Mouse (Mus musculus) erythroid progenitor cell, adult 5-6 weeks (primary cell): ENCODE results near the gene Zfp444. TPM values are rescaled to one million over a fixed set of nuclear protein-coding genes. Genes with fewer than 3 reads are reported as not detected.

Experiments
- ATAC-seq: replicated peaks from 2 replicates; pipeline ENCODE4 v1.8.0; 2016; ENCODE audit warnings: moderate number of reproducible peaks, mild to moderate bottlenecking, moderate TSS enrichment, inconsistent platforms; ENCODE audit not compliant: poor library complexity, low FRiP score, severe bottlenecking
- total RNA-seq, 2 experiments: library from RNA; stranded (forward) in 1 of 2; stranded (reverse) in 1 of 2; fragments of 150-400 nt in 1 of 2; fragments of 186-747, 209-891 nt in 1 of 2; gene quantifications; 2 replicates each; pipeline versions ENCODE4 v1.2.3 to v1.2.4; 2015 to 2017; ENCODE audit warnings: low replicate concordance in 2 of 2

The Zfp444 gene
- 0.42 TPM in 1 of 2 replicates, not detected in the other for total RNA-seq (2015; ENCODE audit: low replicate concordance)
- 4.2 and 11.6 TPM in 2 replicates for total RNA-seq (2017; ENCODE audit: low replicate concordance)

DNA sequence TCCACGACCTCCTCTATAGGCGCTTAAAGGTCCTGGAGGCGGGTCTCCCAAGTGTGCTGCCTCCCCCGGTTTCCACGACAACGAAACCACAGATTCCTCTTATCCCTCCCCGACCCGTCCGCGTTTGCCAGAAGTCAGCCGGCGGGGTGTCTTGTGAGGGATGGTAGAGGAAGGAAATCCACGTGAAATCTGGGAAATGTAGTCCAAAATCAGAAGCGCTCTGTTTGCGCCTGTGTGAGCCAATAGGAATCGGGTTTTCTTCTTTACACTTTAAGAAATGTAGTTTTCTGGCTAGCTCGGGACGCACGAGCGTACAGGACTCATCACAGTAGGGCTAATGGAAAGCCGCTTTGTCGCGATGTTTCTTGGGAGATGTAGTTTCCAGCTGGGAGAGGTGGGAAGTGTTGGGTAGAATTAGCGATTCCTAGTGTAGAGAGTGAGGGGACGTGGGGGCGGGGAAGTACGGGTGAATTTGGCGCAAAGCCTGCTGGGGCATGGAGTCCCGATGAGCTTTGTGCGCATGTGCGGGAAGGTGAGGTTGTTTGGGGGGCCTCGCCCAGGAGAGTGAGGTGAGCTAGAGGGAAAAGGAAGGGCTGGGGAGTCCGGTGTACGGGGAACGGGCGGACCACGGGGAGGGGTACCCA lies at the start of gene Zfp444:
TSS of gene Zfp444 (plus strand) at position 221 of the 644 bp plus-strand sequence.
- ATAC-seq: peak; percentile 89

DNA sequence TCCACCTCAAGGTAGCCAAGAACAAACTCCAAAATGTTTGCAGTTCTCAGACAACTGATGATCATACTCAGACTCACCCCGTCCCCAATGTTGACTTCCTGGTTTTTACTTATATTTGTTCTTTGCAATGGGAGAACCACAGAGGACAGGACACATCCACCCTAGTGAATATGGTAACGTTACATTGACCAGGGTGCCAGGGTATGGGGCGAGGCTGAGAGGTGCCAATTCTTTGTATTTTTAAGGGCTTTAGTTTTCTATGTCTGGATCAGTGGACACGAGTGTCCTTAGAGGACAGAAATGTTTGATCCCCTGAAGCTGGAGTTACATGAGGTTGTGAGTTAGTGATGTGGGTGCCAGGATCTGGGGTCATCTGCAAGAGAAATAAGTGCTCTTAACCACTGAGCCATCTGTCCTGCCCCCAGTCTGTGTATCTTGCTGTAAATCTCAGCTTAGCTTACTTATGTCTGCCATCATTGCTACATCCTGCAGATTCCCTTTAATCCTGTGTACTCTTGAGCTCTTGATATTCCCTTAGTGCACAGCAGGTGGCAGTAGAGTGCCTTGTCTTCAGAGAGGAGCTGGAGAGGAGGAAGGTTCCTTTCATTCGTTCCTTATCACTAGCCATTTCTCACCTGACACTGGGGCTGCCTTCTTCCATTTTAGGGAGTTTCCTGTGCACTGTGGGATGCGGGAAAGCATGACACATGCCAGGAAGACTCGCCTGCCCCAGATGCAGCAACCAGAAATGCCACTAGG lies 45.2 kb upstream of the Zfp444 start:
- ATAC-seq: peak; percentile 60; the same call in 1 of the 2 replicates

DNA sequence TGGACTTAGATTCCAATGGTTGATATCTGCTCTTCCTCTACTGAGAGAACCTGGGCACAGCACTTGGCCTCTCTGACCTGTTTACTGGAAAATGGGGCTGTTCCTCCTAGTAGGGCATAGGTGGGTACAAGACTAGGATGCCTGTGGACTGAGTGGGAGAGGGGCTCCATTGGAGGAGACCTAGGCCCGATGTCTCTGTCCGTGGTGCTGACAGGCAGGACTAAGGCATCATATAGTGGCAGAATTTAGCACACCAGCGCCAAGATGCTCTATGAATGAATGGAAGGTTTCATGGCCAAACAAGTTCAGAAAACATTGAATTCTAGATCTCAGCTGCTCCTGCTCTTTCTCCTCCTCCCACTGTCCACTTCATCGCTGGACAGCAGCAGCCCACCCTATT lies 41.7 kb upstream of the Zfp444 start:
- no peak for ATAC-seq

DNA sequence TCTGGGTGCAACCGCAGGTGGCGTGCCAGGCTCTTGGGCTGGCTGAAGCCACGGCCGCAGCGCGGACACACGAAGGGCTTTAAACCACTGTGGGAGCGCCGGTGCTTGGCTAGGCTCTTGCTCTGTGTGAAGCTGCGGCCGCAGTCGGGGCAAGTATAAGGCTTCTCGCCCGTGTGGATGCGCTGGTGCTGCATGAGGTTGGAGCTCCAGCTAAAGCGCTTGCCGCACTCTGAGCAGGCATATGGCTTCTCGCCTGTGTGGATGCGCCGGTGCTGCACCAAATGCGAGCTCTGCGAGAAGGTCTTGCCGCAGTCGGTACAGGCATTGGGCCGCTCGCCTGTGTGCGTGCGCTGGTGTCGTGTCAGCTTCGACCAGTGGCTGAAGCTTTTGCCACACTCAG lies 39.4 kb upstream of the Zfp444 start:
- ATAC-seq: no peak

DNA sequence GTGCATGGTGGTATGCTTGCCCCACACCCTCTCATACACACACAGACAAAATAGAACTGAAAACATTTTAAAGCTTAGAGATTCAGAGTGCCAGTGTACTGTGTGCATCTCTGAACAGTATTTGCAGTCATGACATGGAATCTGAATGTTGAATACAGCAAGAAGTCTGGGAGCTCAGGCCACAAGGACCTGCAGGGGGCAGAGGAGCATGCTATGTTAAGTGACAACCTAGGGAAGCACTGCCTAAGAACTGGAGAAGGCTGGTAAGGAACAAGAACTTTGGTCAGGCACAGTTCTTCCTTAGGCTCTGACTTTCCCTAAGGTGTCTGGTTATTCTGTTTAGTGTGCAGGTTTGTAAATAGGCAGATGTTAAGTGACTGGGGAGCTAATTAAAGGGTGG lies 35.5 kb upstream of the Zfp444 start:
- ATAC-seq: no peak

DNA sequence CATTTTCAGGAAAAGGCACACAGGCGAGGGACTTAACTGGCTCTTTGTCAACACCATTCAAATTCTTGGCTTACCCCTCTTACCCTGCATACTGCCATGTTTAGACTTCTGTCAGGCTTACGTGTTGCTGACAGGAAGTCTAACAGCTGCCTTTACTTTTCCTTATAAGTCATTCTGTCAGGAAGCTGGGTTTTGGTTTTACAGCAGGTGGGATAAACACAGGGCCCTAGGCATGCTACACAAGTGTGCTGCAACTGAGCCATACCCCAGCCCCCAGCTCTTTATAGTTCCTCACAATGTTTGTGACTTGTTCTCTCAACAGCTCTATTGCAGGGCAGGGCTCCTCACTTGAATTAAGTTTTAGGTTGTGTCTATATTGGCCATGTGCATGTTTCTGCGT lies 32.7 kb upstream of the Zfp444 start:
- ATAC-seq: no peak

DNA sequence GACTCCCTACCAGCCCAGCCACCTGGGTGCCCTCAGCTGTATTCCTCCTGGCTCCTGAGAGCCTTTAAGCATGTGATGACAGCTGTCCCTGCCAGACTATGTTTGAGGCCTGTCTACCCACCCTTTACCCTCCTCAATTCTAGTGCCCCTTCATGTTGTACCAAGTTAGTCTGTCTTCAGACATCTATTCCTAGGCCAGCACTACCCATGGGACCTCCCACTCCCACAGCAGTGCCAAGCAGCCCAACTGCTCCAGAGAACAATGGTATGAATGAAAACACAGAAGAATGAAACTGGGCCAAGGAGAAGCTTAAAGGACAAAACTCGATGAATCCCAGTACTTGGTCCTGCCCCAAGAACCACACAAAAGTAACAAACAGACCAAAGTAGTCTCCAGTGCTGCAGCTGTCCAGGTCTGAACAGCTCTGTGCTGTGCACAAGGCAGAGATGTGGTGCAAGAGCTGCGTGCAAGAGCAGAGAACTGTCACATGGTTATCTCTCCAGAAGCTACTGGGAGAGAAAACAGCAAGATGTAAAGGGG lies 28.0 kb upstream of the Zfp444 start:
- ATAC-seq: no peak

DNA sequence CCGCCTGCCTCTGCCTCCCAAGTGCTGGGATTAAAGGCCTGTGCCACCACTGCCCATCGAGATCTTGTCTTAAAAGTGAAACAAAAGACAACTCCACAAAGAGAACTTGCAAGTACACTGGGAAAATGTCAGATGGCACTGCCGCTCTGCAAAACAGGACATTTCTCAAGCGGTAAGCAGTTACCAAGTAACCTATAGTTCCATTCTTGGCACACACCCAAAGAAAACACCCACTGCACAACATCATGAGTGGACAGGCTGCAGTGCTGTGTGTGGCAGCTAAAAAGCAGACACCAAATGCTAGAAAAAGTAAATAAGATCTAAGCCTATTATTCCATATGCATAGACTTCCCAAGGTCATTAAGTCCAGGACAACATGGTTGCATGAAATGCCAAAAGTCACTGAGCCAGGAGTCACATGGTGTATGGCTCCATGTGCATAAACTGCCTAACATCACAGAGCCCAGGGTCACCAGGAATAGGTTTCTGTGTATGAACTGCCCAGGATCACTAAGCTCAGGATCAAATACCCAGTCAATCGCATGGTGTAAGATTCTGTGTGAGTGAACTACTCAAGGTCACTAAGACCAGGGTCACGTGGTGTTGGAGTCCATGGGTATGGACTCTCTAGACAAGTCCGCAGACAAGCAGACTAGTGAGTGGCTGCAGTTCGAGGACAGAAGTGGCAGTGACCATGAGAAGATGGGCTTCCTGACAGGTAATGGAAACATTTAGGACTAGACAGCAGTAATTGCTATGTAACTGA lies 26.4 kb upstream of the Zfp444 start:
- ATAC-seq: no peak

DNA sequence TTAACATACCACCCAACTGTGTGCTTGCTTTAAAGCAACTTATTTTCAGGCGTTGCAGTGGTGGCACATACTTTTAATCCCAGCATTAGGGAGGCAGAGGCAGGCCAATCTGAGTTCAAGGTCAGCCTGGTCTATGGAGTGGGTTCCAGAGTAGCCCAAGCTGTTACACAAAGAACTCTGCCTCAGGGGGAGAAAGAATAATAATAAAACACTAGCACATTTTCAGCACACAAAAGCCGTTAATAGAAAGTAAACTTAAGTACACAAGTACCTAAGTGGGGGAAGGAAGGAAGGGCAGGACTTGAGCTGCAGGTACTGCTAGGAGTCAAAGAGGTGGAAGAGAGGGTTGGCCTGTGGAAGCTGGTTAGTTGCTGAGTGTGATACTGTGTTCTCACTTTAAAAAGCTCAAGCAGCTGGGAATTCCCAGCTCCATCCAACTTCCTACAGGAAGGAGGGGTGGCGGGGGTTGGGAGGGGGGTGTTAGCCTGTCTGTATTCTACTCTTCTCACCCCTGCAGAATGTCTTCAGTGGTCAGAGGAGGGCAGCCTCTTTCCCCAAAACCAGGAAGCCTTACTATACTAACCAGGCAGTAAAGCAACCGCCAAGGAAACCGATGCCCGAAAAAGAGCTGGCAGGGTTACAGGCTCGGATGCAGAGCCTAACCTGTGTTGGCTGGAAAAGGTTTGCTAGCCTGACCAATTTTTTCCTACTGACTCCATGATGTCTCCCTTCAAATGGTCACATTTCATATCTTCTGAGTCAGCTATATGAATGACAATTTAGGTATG lies 25.6 kb upstream of the Zfp444 start:
- no peak for ATAC-seq

DNA sequence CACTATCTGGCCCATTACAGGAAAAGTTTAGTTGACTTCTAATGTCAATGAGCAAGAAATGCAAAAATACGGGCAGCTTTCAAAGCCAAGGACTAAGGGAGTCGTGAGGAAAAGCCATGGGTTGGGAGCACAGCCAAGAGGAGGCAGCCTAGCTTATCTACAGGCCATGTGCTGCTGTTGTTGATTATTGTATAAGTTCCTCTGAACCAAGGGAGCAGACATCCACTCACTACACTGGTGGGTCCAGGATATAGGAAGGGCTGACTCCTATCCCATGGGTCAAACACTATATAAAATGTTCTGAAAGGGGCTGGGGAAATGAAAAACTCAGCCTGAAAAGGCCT lies 25.1 kb upstream of the Zfp444 start:
- 0 out of 2 replicates have a peak, but pooled peaks have one; percentile 16 for ATAC-seq

DNA sequence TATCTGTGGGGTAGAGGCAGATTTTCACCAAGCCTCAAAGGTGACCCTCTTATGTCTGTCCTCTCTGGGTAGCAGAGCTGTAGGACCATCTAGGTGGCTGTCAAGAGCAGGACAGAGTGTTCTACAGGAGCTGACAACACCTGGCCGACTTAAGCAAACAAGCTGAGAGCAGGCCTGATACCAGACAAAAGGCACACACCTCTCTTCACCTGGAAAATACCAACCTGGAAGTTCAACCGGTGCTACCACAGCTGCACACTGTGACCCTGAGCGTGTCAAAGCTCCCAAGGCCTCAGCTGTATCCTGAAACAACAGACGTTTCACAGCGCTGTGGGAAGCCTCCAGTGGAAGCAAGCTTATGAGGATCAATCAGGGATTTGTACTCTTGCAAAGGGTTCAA lies 24.3 kb upstream of the Zfp444 start:
- ATAC-seq: no peak

DNA sequence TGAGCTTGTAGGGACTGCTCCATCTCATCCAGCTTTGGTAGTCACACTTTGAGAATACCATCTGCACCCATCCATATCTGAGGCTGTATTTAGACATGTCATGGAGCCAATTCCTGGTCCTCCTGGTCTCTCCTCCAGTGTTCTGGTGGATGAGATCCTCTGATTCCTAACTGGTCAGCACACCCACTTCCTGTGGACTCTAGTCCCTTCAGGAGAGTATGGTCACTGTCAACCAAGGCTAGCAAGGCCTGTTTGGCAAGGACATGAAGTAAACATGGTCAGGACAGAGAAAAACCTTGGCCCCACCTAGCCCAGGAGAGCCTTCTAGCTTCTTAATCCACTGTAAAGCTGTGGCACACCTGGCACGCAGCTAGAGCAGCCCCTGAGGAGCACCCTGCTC lies 20.8 kb upstream of the Zfp444 start:
- ATAC-seq: no peak

DNA sequence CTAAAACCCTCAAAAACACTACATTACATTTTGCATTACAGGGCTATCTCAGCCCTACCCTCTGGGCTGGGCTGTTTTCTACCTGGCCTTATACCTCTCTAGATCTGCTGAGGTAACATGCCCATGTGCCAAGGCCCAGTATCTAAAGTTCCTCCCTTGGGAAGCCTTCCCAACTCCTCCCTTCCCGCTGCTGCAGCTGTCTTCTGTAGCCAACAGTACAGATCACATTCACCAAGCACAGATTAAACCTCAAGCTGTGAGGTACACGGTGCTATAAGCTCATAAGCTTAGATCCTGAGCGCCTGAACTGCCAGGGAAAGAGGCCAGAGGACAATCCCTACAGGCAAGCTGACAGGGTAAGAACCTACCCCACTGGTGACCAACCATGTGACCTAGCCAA lies 20.0 kb upstream of the Zfp444 start:
- ATAC-seq: no peak

DNA sequence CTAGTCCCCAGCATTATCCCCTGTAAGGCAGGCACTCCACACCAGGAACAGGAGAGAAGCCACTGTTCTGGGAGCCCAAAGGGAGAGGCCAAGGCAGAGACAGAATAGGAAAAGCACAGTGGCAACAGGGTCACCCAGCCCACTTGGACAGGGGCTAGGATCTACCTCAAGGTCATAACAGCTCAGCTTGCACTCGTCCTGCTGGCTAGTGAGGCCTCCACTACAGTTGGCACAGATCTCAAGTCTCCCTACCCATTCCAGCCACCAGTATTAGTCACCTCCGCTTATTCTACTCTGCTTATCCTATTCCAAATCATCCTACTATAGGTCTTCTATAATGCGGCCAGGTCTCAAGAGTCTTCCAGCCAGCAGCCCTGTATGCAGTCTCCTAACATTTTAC lies 18.9 kb upstream of the Zfp444 start:
- ATAC-seq: no peak

DNA sequence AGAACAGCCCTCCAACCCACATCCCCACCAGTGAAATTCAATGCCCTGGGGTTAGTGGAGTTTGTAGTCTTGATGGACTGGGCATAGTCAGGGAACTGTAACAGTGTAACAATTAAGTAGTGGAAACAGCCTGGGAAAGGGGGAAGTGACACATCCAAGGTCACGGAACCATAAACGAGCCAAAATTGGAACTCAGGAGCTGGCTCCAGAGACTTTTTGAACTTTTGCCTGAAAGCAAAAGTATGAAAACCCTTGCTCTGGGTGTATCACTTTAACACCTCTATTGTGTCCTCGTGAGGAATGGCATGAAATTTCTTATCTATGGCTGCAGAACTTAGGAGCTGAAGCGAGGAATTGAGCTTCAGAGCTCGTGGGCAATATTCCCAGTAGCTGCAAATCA lies 17.9 kb upstream of the Zfp444 start:
- no peak for ATAC-seq

DNA sequence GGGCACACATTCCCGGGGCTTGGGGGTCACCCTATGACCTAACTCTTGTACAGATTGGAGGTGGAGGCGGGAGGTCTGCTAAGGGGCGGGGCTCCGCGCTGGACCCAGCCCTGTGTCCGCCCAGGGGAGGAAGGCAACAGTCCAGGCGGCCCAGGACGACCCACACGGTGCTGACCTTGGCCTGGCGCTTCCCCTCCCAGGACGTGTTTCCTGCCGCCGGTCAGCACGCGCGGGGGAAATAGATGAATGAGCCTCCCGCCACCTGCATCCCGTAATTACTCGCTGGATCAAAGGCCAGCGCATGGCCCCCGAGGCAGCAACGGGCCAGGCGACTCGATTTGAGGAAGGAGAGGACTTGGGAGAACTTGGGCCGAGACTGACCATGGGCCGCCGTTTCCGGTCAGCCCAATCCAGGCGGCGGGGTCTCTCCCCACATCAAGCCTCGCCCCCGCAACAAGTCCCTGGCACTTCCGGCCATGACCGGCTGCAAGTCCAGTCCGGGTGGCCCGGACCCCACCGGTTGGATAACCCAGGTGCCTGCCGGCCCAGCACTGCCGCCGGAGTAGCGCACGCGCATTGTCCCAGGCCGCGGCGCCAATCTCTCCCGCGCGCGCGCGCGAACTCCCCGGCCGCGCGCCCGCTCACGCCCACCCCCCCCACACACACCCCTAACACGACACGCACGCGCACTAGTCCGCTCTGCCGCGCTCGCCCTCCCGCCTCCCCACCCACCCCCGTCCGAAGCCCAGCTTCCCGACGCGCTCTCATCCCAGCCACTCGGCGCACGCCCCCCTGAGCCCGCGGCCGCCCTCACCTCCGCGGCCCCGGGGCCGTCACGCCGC lies 16.8 kb upstream of the Zfp444 start:
- peak; percentile 53 for ATAC-seq

DNA sequence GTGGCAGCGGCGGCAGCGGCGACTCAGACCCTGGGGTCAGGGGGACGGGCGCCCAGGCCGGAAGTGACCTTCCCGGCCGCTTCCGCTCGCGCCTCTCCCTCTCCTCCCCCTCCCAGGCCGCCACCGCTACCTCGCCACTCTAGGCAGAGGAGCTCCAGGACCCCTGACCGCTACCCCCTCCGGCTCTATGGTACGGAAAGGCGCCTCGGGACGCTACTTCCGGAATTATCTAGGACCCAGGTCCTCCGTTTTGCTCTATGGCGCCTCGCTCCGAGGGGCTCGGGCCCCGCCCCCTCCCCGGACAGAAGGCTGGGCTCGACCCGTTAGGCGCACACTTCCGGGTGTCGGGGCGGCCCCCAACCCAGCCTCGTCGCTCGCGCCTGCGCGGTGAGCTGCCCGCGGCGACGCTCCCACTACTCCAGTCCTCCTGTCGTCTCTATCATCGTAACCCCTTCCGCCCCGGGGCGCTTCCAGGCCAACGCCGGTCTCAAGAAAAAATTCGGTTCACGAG lies 16.1 kb upstream of the Zfp444 start, which contains the start of gene Zfp787:
TSS of gene Zfp787 (minus strand) at position 97 of the 511 bp plus-strand sequence.
- peak; percentile 69 for ATAC-seq

DNA sequence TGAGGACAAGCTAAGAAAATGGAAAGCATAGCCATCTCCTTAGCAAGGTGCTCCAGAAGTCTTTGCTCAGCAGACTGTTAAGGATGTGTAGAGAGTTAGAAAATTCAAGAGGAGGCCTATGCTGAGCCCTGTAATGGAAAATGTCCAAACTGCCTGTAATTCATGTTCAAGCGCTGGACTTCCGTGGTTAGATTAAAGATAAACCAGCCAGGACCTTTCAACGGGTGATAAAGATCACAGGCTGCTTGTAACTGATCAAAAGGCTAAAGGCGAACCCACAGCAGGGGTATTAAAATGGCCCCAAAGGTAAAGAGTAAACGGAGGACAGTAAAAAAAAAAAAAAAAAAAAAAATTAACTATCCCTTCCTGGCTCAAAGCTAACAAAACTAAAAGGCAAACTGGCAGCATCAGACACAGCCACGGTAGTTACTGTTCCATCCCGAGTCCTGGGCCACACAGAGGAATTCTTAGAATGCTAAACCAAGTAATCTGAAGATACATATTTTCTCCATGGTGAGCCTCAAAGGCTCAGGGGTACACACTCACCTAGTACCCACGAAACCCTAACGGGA lies 15.0 kb upstream of the Zfp444 start:
- no peak for ATAC-seq
